Mouse (Mus musculus): ENCODE results near the gene Gm44502. TPM values are rescaled to one million over a fixed set of nuclear protein-coding genes. Genes with fewer than 3 reads are reported as not detected.
A peak's percentile ranks its signal among the peaks of the same experiment; 100 is the strongest.
"Not testable (repeated sequence)": the region's sequence is repeated elsewhere in the genome, so short reads cannot be mapped to it uniquely, and the experiment has no call there.

The Gm44502 gene
- polyA plus RNA-seq, 1 experiment from 2014 or later: 0.35 TPM

- 76% methylated on average over 3 of the region's 3 CpGs for WGBS
- H3K4me3 ChIP-seq (ENCODE audit: low read length): no peak overlapping the region
- H3K4me1 ChIP-seq (ENCODE audit: control insufficient read depth, insufficient read depth, low read length): peaks cover 4% of the 10 kb centered on the region
- no peaks in the 10 kb centered on the region for H3K9me3 ChIP-seq (replicated peaks; ENCODE audit: control insufficient read depth, low read length)
- H3K27ac ChIP-seq (ENCODE audit: low read length): no peak overlapping the region
- H3K36me3 ChIP-seq (ENCODE audit: control insufficient read depth, insufficient read depth): no peaks in the 10 kb centered on the region
- no peaks in the 10 kb centered on the region for H3K27me3 ChIP-seq (ENCODE audit: control insufficient read depth, insufficient read depth, low read length)
- no peak overlapping the region for H3K9ac ChIP-seq (ENCODE audit: low read length)
- H3K4me2 ChIP-seq (ENCODE audit: low read depth, low read length): no peak overlapping the region
- ATAC-seq (replicated peaks; ENCODE audit: extremely low read depth, insufficient read depth, low FRiP score): no peak
These were observed 4.6 kb upstream of the Gm44502 start for GRCm38 (mm10) chr15:89434136-89434535.

- Histone ChIP-seq H3K36me3 (ENCODE audit: control insufficient read depth, insufficient read depth) (peaks cover 3% of the 10 kb centered on the region; the same call in 1 of the 2 replicates), H3K4me3 (ENCODE audit: low read length) (no peak overlapping the region), H3K27me3 (ENCODE audit: control insufficient read depth, insufficient read depth, low read length) (no peaks in the 10 kb centered on the region), H3K9ac (ENCODE audit: low read length) (no peak overlapping the region), H3K9me3 (replicated peaks; ENCODE audit: control insufficient read depth, low read length) (no peaks in the 10 kb centered on the region), H3K4me1 (ENCODE audit: control insufficient read depth, insufficient read depth, low read length) (peaks cover 12% of the 10 kb centered on the region), H3K27ac (ENCODE audit: low read length) (no peak overlapping the region), H3K4me2 (ENCODE audit: low read depth, low read length) (no peak overlapping the region)
- ATAC-seq (replicated peaks; ENCODE audit: extremely low read depth, insufficient read depth, low FRiP score): no peak
- WGBS: 79% methylated on average over 4 of the region's 4 CpGs
These were observed 3.5 kb upstream of the Gm44502 start for GRCm38 (mm10) chr15:89432946-89433345.

DNA sequence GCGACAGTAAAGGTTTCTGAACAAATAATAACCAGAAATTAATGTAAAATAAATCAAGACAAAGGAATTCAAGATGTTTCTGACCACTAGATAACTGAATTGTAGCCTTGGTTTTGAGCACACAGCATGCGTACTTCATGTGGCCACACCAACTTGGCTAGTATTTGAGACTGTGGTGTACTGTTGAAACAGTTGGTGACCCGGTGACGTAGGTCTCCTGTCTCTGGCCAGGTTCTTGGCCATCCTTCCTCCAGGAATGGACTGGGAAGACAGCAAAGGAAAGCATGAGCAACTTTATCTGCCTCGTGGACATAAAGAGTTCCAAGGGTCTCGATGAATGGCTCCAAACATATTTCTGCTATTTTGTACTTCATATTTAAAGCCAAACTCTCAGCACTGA, 2.3 kb upstream of the Gm44502 start:
- 91% methylated on average over 6 of the region's 6 CpGs for WGBS
- Histone ChIP-seq H3K9me3 (replicated peaks; ENCODE audit: control insufficient read depth, low read length) (no peaks in the 10 kb centered on the region), H3K4me1 (ENCODE audit: control insufficient read depth, insufficient read depth, low read length) (peaks cover 13% of the 10 kb centered on the region), H3K4me2 (ENCODE audit: low read depth, low read length) (no peak overlapping the region), H3K27me3 (ENCODE audit: control insufficient read depth, insufficient read depth, low read length) (no peaks in the 10 kb centered on the region), H3K9ac (ENCODE audit: low read length) (no peak overlapping the region), H3K36me3 (ENCODE audit: control insufficient read depth, insufficient read depth) (peaks cover 12% of the 10 kb centered on the region; the same call in 1 of the 2 replicates), H3K4me3 (ENCODE audit: low read length) (no peak overlapping the region), H3K27ac (ENCODE audit: low read length) (no peak overlapping the region)
- ATAC-seq (replicated peaks; ENCODE audit: extremely low read depth, insufficient read depth, low FRiP score): no peak

DNA sequence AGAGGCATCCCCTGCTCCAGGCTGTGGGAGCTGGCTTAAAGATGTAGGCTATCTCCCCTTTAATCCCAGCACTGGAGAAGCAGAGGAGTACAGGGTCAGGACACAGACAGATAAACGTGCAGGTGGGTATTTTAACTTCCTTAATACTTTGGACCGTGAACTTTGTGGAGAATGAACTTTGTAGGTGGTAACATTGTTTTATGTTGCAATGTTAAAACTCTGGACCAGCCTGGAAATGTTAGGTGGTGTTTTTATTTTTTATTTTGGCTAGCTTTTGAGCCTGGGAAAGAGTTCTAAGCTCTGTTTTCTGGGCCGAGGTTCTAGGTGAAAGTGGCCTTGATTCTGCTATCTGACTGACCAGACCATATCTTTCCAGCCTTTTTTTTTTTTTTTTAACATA, 1.8 kb upstream of the Gm44502 start:
- Histone ChIP-seq H3K4me2 (ENCODE audit: low read depth, low read length) (no peak overlapping the region), H3K9me3 (replicated peaks; ENCODE audit: control insufficient read depth, low read length) (no peaks in the 10 kb centered on the region), H3K27ac (ENCODE audit: low read length) (no peak overlapping the region), H3K4me1 (ENCODE audit: control insufficient read depth, insufficient read depth, low read length) (peaks cover 19% of the 10 kb centered on the region), H3K4me3 (ENCODE audit: low read length) (no peak overlapping the region), H3K36me3 (ENCODE audit: control insufficient read depth, insufficient read depth) (peaks cover 14% of the 10 kb centered on the region), H3K27me3 (ENCODE audit: control insufficient read depth, insufficient read depth, low read length) (no peaks in the 10 kb centered on the region), H3K9ac (ENCODE audit: low read length) (no peak overlapping the region)
- 65% methylated on average over 3 of the region's 3 CpGs for WGBS
- no peak for ATAC-seq (replicated peaks; ENCODE audit: extremely low read depth, insufficient read depth, low FRiP score)

DNA sequence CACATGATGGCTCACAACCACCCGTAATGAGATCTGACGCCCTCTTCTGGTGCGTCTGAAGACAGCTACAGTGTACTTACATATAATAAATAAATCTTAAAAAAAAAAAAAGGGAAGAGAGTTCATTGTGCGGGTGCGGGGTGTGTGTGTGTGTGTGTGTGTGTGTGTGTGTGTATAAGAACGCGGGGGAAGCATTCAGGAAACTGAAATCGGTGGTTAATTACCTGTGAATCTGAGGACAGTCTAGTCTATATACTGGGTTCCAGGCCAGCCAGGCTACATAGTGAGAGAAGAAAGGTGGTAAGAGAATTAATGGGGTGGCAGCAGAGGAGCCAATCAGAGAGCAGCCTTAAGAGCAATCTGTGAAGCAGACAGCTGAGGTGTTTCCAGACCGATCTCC, 1.3 kb upstream of the Gm44502 start:
- WGBS: 81% methylated on average over 8 of the region's 9 CpGs
- not testable (repeated sequence) for H3K4me3 ChIP-seq (ENCODE audit: low read length); H3K9ac ChIP-seq (ENCODE audit: low read length)

GRCm38 (mm10) chr15:89430341-89430740, 845 bp upstream of the Gm44502 start:
- WGBS: 41% methylated on average over 6 of the region's 6 CpGs
- Histone ChIP-seq H3K27ac (ENCODE audit: low read length) (peak overlapping the region; percentile 98), H3K9ac (ENCODE audit: low read length) (peak overlapping the region; percentile 86), H3K4me1 (ENCODE audit: control insufficient read depth, insufficient read depth, low read length) (peaks cover 20% of the 10 kb centered on the region), H3K4me3 (ENCODE audit: low read length) (peak overlapping the region; percentile 67), H3K27me3 (ENCODE audit: control insufficient read depth, insufficient read depth, low read length) (no peaks in the 10 kb centered on the region), H3K36me3 (ENCODE audit: control insufficient read depth, insufficient read depth) (peaks cover 15% of the 10 kb centered on the region), H3K4me2 (ENCODE audit: low read depth, low read length) (peak overlapping the region; percentile 69), H3K9me3 (replicated peaks; ENCODE audit: control insufficient read depth, low read length) (no peaks in the 10 kb centered on the region)
- no peak for ATAC-seq (replicated peaks; ENCODE audit: extremely low read depth, insufficient read depth, low FRiP score)

More for the DNA sequence above, 1.3 kb upstream of the Gm44502 start:
- peaks cover 20% of the 10 kb centered on the region for H3K4me1 ChIP-seq (ENCODE audit: control insufficient read depth, insufficient read depth, low read length)
- peaks cover 15% of the 10 kb centered on the region for H3K36me3 ChIP-seq (ENCODE audit: control insufficient read depth, insufficient read depth)
- not testable (repeated sequence) for H3K4me2 ChIP-seq (ENCODE audit: low read depth, low read length); H3K27ac ChIP-seq (ENCODE audit: low read length); H3K9me3 ChIP-seq (replicated peaks; ENCODE audit: control insufficient read depth, low read length); ATAC-seq (replicated peaks; ENCODE audit: extremely low read depth, insufficient read depth, low FRiP score); H3K27me3 ChIP-seq (ENCODE audit: control insufficient read depth, insufficient read depth, low read length)

DNA sequence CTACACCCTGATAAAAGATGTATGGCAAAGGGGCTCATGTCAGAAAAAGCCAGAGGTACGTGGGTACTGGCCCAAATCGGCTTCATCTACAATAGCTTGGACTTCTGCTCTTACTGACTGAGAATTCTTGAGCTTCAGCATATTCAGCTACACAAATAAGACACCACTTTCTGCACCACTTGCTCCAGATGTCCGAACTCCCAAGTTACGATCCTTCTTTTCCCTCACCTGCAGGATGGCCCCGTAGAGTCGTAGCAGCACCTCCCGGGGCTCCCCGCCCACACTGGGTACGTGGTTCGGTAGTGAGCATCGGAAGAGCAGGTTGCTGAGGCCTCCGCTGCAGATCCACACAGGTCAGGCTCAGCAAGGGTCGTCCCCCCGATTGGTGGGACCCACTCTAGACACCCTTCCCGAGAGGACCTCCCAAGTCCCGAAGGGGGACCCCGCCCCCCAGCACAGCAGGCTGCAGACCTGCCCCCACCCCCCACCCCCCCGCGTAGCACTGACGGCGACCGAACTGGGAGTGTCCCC, 610 bp downstream of the Gm44502 start:
- Histone ChIP-seq H3K9me3 (replicated peaks; ENCODE audit: control insufficient read depth, low read length) (no peaks in the 10 kb centered on the region), H3K9ac (ENCODE audit: low read length) (peak overlapping the region; percentile 86), H3K4me2 (ENCODE audit: low read depth, low read length) (peak overlapping the region; percentile 69), H3K36me3 (ENCODE audit: control insufficient read depth, insufficient read depth) (peaks cover 18% of the 10 kb centered on the region), H3K4me1 (ENCODE audit: control insufficient read depth, insufficient read depth, low read length) (peaks cover 28% of the 10 kb centered on the region), H3K27me3 (ENCODE audit: control insufficient read depth, insufficient read depth, low read length) (no peaks in the 10 kb centered on the region), H3K27ac (ENCODE audit: low read length) (peak overlapping the region; percentile 98), H3K4me3 (ENCODE audit: low read length) (peak overlapping the region; percentile 67)
- no peak; the same call in 1 of the 2 replicates for ATAC-seq (replicated peaks; ENCODE audit: extremely low read depth, insufficient read depth, low FRiP score)
- 4% methylated on average over 21 of the region's 22 CpGs for WGBS

- peaks cover 18% of the 10 kb centered on the region for H3K36me3 ChIP-seq (ENCODE audit: control insufficient read depth, insufficient read depth)
- H3K4me2 ChIP-seq (ENCODE audit: low read depth, low read length): peak overlapping the region; percentile 69
- ATAC-seq (replicated peaks; ENCODE audit: extremely low read depth, insufficient read depth, low FRiP score): no peak
- peak overlapping the region; percentile 67 for H3K4me3 ChIP-seq (ENCODE audit: low read length)
- H3K27ac ChIP-seq (ENCODE audit: low read length): peak overlapping the region; percentile 98; the same call in 1 of the 2 replicates
- H3K4me1 ChIP-seq (ENCODE audit: control insufficient read depth, insufficient read depth, low read length): peaks cover 32% of the 10 kb centered on the region
- no peaks in the 10 kb centered on the region for H3K27me3 ChIP-seq (ENCODE audit: control insufficient read depth, insufficient read depth, low read length)
- 76% methylated on average over 19 of the region's 19 CpGs for WGBS
- H3K9ac ChIP-seq (ENCODE audit: low read length): peak overlapping the region; percentile 86
- H3K9me3 ChIP-seq (replicated peaks; ENCODE audit: control insufficient read depth, low read length): no peaks in the 10 kb centered on the region
These were observed 1.2 kb downstream of the Gm44502 start for GRCm38 (mm10) chr15:89428136-89428790.

DNA sequence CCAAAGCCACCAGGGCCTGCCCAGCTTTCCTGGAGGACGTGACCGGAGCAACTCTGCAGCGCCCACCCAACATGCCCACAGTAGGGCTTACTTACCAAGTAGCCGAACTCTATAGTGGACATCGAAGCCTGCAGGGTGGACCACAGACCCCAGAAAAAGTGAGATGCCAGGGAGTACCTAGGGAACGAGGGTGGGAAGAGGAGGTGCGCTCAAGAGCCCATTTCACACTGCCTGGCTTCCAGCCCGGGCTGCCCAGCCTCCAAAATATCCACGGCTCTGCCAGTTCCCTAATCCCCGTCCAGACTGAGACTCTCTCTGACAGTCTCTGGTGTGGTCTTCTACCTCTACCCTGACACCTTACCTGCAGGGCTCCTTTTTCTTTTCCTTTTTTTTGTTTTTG, 2.8 kb downstream of the Gm44502 start:
- Histone ChIP-seq H3K4me3 (ENCODE audit: low read length) (no peak overlapping the region), H3K9ac (ENCODE audit: low read length) (peak overlapping the region; percentile 64), H3K27ac (ENCODE audit: low read length) (peak overlapping the region; percentile 99), H3K27me3 (ENCODE audit: control insufficient read depth, insufficient read depth, low read length) (no peaks in the 10 kb centered on the region), H3K36me3 (ENCODE audit: control insufficient read depth, insufficient read depth) (peaks cover 29% of the 10 kb centered on the region), H3K4me2 (ENCODE audit: low read depth, low read length) (no peak overlapping the region), H3K4me1 (ENCODE audit: control insufficient read depth, insufficient read depth, low read length) (peaks cover 39% of the 10 kb centered on the region), H3K9me3 (replicated peaks; ENCODE audit: control insufficient read depth, low read length) (no peaks in the 10 kb centered on the region)
- ATAC-seq (replicated peaks; ENCODE audit: extremely low read depth, insufficient read depth, low FRiP score): no peak
- WGBS: 74% methylated on average over 10 of the region's 10 CpGs
